Mouse (Mus musculus): ENCODE measurements around the gene Gm10912.
"Not testable (repeated sequence)": the region's sequence is repeated elsewhere in the genome, so short reads cannot be mapped to it uniquely, and the experiment has no call there.

DNA sequence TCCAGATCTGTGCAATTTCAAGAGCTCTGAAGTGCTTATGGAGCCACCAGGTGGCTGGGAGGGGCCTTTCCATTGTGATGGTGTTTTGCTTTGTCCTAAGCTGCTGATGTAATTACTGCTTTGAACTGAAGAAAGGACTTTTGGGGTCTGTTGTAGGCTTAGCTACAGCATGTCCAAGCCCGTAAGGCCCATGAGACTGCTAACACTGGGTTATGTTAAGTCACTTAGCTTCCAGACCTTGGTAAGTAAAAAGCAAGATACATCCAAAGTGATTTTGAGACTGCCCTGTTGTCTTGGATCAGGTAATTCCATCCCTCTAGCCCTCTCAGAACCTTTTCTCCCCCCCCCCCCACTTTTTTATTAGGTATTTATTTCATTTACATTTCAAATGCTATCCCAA is 31.2 kb downstream of the Gm10912 start:
- TF ChIP-seq CTCF (IDR thresholded peaks at IDR 0.05; ENCODE audit: borderline replicate concordance, insufficient read depth, low read depth, low read length); POLR2A (IDR thresholded peaks at IDR 0.05; ENCODE audit: borderline replicate concordance, insufficient read depth, low read length): not testable (repeated sequence)
